Mouse (Mus musculus): Measurements from ENCODE around the gene Ms4a4b.

Ms4a4b gene

DNA sequence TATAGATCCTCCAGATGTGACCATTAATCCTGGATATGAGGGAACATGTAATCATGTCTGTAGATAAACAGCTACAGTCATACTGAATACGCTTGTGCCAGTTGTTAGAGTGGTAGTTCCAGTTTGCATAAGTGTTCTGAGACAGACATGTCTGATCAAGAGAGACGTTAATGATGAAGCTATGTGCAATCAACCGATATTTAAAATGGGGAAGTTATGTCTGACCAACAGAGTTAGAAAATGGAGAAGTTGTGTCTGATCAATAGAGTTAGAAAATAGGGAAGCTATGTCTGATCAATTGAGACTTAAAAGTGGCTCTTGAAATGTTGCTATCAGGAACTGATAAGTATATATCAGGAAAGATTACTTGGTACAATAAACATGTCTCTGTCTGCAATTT, 41.9 kb downstream of the Ms4a4b start:
- TF ChIP-seq GATA4 (IDR thresholded peaks at IDR 0.05; ENCODE audit: insufficient replicate concordance, low read length): no peak

DNA sequence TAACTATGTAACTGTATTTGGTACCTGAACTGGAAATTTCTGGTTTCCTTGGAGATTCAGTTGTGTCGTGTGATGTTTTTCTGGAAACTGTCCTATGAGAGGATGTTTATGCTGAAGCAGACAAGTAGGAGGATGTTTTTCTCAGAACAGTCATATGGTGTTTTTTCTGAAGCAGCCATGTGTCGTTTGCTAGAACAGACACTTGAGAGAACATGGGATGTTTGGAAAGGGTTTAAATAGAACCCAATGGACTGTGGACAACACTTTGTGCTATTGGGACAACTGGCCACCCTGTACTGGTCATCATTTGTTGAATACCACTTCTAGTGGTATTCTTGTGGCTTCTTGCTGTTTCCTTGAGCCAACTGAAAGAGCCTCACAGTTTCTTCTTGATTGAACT, 42.4 kb downstream of the Ms4a4b start, which contains the start of gene Gm8369:
TSS of gene Gm8369 (plus strand) at position 193 of the 400 bp plus-strand sequence.
- no peak for TF ChIP-seq GATA4 (IDR thresholded peaks at IDR 0.05; ENCODE audit: insufficient replicate concordance, low read length)

DNA sequence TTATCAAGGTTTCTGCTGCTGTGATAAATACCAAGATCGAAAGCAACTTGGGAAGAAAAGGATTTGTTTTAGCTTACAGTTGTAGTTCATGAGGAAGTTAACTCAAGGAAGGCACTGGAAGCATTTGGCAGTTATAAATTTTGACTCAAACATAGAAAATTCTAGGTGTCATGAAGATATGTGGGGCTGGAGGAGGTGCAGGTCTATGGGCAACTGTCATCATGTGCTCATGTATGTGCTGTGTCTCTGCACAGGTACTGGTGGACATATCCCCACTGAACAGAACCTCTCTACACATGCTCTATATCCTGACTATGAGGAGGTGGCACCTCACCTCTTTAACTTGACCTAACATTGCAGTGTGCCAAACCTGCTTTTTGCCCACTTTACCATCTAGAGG, 43.2 kb downstream of the Ms4a4b start:
- no peak for TF ChIP-seq GATA4 (IDR thresholded peaks at IDR 0.05; ENCODE audit: insufficient replicate concordance, low read length)

DNA sequence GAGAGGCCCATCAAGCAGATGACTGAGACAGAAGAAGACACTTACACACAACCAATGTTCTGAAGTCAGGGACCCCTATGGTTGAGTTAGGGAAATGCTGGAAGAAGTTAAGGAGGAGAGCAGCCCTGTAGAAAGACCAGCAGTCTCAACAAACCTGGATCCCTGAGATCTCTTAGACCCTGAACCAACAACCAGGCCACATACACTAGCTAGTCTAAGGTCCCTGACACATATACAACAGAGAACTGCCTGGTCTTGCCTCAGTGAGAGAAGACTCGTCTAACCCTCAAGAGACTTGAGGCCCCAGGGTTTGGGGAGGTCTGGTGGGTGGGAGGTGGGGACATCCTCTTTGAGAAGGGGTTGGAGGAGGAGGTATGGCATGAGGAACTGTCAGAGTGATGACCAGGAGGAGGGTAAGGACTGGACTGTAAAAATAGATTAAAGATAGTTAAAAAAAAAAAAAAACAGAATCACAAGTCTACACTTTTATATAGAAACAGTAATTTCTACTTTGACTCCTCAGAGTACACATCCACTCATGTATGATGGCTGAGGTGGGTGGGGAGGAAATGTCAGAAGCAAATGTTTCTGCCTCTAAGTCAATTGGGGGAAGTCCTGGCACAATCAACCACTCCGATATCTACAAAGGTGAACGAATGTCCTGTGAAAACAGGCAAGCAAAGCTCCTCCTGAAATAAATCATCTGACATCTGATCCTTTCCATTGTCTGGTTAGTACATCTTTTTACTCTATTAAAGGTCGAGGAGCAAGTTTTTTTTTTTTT, 48.2 kb downstream of the Ms4a4b start:
- no peak for TF ChIP-seq GATA4 (IDR thresholded peaks at IDR 0.05; ENCODE audit: insufficient replicate concordance, low read length)

DNA sequence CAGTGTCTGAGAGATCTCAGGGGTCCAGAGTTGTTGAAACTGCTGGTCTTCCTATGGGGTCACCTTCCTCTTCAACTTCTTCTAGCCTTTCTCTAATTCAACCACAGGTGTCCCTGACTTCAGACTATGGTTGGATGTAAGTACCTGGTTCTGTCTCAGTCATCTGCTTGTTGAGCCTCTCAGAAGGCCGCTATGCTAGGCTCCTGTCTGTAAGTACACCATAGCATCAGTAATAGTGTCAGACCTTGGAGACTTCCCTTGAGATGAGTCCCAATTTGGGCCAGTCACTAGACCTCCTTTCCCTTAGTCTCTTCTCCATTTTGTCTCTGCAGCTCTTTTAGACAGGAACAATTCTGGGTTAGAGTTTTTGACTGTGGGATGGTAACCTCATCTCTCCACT, 49.3 kb downstream of the Ms4a4b start:
- TF ChIP-seq GATA4 (IDR thresholded peaks at IDR 0.05; ENCODE audit: insufficient replicate concordance, low read length): no peak

DNA sequence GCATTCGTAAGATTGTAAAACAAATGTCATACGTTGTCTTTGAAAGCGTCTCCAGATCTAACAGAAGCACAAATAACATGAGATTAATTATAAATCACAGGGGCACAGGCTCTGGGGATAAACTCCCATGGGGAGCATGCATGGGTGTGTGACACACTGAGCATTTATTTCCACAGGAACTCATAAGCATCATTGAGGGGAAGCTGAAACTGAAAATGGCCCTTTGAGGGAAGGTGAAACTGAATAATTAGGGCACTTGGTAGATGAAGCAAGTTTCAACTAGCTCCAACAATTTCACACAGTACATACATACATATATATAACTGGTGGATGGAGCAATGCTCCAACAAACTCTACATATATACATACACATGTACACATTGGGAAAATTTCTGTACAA, 51.2 kb downstream of the Ms4a4b start:
- no peak for TF ChIP-seq GATA4 (IDR thresholded peaks at IDR 0.05; ENCODE audit: insufficient replicate concordance, low read length)

DNA sequence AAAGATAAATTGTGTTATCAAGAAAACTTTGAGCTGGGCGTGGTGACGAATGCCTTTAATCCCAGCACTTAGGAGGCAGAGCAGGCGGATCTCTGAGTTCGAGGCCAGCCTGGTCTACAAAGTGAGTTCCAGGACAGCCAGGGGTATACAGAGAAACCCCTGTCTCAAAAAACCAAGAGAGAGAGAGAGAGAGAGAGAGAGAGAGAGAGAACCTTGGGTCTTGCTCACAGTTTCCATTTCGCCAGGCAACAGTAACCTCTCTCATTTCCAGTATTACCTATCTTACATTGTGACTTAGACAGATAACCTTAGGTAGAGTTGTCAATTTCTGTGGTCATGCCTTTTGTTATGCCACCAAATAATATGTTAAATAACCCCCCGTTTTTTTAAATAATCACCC, 53.0 kb downstream of the Ms4a4b start:
- TF ChIP-seq GATA4 (IDR thresholded peaks at IDR 0.05; ENCODE audit: insufficient replicate concordance, low read length): no peak

DNA sequence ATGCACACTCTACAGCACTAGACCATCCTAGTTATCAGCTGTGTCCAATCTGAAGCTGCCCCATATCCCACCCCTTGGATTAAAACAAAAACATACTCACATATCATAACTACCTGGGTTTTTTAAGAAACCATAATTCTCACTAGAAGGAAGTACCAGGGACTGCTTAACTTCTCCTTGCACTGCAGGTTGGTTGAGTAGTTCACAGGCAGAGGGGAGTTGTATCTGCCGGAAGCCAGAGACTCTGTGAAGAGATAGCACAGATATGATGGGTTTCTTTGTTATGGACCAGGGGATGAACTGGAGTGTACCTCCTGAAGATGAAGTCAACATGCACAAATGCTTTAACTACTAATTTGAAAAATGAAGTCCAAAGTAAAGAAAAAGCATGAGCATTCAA, 57.4 kb downstream of the Ms4a4b start:
- TF ChIP-seq GATA4 (IDR thresholded peaks at IDR 0.05; ENCODE audit: insufficient replicate concordance, low read length): no peak

DNA sequence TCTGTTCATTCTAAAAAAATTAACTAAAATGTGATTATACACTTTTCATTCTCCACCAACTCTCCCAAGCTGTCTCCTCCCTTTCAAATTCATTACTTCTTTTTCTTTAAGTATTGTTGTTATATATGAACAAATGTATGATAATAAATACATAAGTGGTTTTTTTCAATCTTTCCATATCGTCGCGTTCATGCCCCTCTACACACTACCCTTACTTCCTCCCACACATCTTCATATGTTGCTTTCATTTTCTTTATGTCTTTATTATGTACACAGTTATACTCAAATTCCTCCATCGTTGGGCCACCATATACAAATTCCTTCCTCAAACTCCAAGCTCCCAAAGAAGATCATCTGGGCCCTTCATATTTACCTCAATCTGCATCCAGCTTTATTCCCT, 58.0 kb downstream of the Ms4a4b start:
- TF ChIP-seq GATA4 (IDR thresholded peaks at IDR 0.05; ENCODE audit: insufficient replicate concordance, low read length): no peak

DNA sequence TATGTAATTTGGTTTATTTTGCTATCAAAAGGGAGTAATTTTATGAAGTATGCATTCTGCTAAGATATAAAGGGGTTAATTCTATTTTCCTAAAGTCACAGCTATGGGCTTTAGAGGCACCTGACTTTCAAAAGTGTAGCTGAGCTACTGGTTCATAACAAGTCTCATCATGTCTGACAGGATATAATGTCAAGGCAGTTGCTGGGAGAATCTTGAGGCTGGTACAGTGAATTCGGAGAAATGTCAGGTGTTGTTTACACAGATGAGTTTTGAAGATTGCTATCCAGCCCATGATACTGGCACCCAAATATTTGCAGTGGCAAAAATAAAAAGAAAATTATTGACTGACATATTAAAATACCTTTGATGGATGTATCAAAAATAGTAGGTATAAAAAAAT, 61.5 kb downstream of the Ms4a4b start:
- no peak for TF ChIP-seq GATA4 (IDR thresholded peaks at IDR 0.05; ENCODE audit: insufficient replicate concordance, low read length)

DNA sequence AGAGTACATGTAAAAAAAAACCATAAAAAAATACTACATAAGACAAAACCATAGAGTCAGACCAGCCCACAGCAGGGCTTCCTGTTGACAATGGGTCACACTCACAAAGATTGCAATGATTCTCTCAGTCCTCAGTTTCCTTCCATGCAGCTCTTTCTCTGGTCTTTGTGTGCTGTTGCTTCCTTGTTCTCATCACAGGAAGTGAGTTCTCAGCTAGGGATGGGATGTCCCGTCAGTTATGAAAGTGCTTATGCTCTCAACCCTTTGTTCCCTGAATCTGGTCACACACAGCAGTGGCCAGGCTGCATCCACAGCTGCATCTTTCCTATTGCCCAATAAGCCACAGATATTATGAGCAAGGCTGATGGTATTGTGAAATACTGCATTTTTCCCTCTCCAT, 70.1 kb downstream of the Ms4a4b start:
- TF ChIP-seq GATA4 (IDR thresholded peaks at IDR 0.05; ENCODE audit: insufficient replicate concordance, low read length): no peak

DNA sequence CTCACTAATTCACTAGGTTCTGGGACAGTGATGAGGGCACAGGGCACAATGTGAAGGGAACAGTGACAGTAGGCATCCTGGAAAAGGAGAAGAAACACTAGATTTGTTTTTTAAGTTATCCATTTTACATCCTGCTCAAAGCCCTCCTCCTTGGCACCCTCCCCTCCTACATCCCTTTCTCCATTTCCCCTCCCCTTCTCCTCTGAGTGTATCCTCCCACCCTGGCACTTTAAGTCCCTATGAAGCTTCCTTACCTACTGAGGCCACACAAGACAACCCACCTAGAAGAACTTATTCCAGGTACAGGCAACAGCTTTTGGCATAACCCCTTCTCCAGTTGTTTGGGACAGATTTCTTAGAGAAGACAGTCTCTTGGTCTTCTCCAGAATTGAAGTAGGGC, 72.9 kb downstream of the Ms4a4b start, which contains the start of gene Ms4a6b:
TSS of gene Ms4a6b (plus strand) at position 267 of the 400 bp plus-strand sequence.
- no peak for TF ChIP-seq GATA4 (IDR thresholded peaks at IDR 0.05; ENCODE audit: insufficient replicate concordance, low read length)
